10 mouse cellular contexts compared by ENCODE assay signal in the genomic region with DNA sequence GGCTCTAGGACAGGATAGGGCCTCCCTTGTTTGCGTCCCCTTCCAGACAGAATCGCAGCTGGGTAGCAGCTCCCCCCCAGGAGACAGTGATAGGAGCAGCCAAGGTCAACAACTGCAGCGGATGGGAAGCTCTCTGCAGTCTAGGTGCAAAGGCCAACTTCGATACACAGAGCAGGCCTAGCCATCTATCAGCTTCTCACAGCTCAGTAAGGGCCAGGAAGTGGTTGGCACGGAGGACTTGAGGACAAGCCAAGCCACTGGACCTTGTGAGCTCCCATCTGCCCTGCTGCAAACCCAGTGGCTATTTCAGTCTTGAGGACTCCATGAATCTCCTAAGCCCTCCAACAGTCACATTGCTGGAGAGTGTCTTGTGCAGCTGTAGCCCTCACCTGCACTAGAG. TPM values are rescaled to one million over a fixed set of nuclear protein-coding genes. Genes with fewer than 3 reads are reported as not detected.
DNase-seq lines count a peak whose midpoint lies in the region; ATAC-seq and TF ChIP-seq lines count a peak whose summit lies in the region.
"Had no signal": no experiment of that assay in that cellular context is flagged by ENCODE, and none has a peak within 500 bp of the region (broad histone marks: within the 10 kb centered on the region; RNA-seq: fewer than 3 reads in every experiment).

No protein-coding gene starts in this region.

- H3K4me2 ChIP-seq in CH12.LX (ENCODE audit: insufficient read depth, low read depth, poor library complexity, severe bottlenecking): no peak overlapping the region
- H3K4me2 ChIP-seq: intestine, embryonic 15.5 days had no signal

- TF ChIP-seq CTCF in gastrocnemius, adult 2 months (IDR thresholded peaks at IDR 0.05): no peak
- TF ChIP-seq CTCF in CH12.LX (conservative IDR thresholded peaks at IDR 0.05 in 1 of 2, IDR thresholded peaks at IDR 0.05 in 1 of 2; ENCODE audit: low read depth in 2 of 2, low read length in 2 of 2): no peak

- peak overlapping the region; percentile 60 for H3K27ac ChIP-seq in gastrocnemius, adult 2 months
- no peak overlapping the region for H3K27ac ChIP-seq in CH12.LX (ENCODE audit: insufficient read depth, low read depth)
- H3K27ac ChIP-seq: intestine, embryonic 15.5 days had no signal

- no peak for TF ChIP-seq POLR2A in CH12.LX (IDR thresholded peaks at IDR 0.05; ENCODE audit: low read depth, low read length)

- no peak for ATAC-seq in CD4-positive, CD25-positive, alpha-beta regulatory T cell, adult 4 months
- ATAC-seq: intestine, embryonic 15.5 days had no signal

- in situ Hi-C loops in CH12.LX (cut with MboI; ENCODE audit: low pct_ligation_motif_present, low pct_unique_long_range_greater_than_20kb, low sequenced_read_pairs): no loop called here

- H3K79me2 ChIP-seq in CH12.LX (replicated peaks; ENCODE audit: control insufficient read depth, extremely low read depth, insufficient read depth, poor library complexity, severe bottlenecking): no peaks in the 10 kb centered on the region

- no peaks in the 10 kb centered on the region for H3K27me3 ChIP-seq in CH12.LX (replicated peaks)
- H3K27me3 ChIP-seq: intestine, embryonic 15.5 days had no signal

- no peaks in the 10 kb centered on the region for H3K9me3 ChIP-seq in CH12.LX (replicated peaks; ENCODE audit: low read length)
- H3K9me3 ChIP-seq: intestine, embryonic 15.5 days had no signal

- peaks cover 0 to 8% of the 10 kb centered on the region in 2 experiments; a peak in 1 of 4 replicates for H3K4me1 ChIP-seq in CH12.LX (ENCODE audit: control insufficient read depth in 1 of 2, insufficient read depth in 2 of 2)
- H3K4me1 ChIP-seq: intestine, embryonic 15.5 days had no signal

- peak; percentile 63 for DNase-seq in gastrocnemius, adult 2 months
- DNase-seq in gastrocnemius, postnatal 4 days (ENCODE audit: low spot score in 2 of 2): no peak
- no peak for DNase-seq in CH12.LX (ENCODE audit: extremely low read depth)
- DNase-seq in heart, adult 8-10 months (ENCODE audit: low spot score): peak; percentile 51
- DNase-seq in kidney, postnatal 25 days: peak; percentile 68 to 87
- no peak for DNase-seq in left cerebral cortex, adult 8-10 months (ENCODE audit: low spot score in 2 of 2)
- no peak for DNase-seq in right cerebral cortex, postnatal 25 days
- DNase-seq: adrenal gland, adult 2 months had no signal

- no peak for TF ChIP-seq RAD21 in CH12.LX (IDR thresholded peaks at IDR 0.05; ENCODE audit: low read depth, low read length)

- TF ChIP-seq EP300 in CH12.LX (IDR thresholded peaks at IDR 0.05; ENCODE audit: low read length): no peak

- H3K4me3 ChIP-seq in gastrocnemius, adult 2 months: no peak overlapping the region
- no peak overlapping the region for H3K4me3 ChIP-seq in CH12.LX (replicated peaks in 1 of 3; ENCODE audit: low read depth in 2 of 3, low read length in 2 of 3, poor library complexity in 1 of 3)
- H3K4me3 ChIP-seq: intestine, embryonic 15.5 days had no signal

- dilution Hi-C loops in CH12.LX (cut with MboI; ENCODE audit: extremely low pct_ligation_motif_present, extremely low pct_unique_long_range_greater_than_20kb, low sequenced_read_pairs): no loop called here

- no peak overlapping the region for H3K9ac ChIP-seq in CH12.LX (ENCODE audit: insufficient read depth, low read depth)
- H3K9ac ChIP-seq: intestine, embryonic 15.5 days had no signal

- intact Hi-C loops in gastrocnemius, adult 2 months (cut with DNase I): loop anchor here (10.0 kb wide), 1 partner anchor 375 kb away; the partner anchor contains the start of gene Ubac1

- peaks cover 75 to 87% of the 10 kb centered on the region in 2 experiments for H3K36me3 ChIP-seq in CH12.LX (replicated peaks in 1 of 2; ENCODE audit: control insufficient read depth in 1 of 2, insufficient read depth in 1 of 2, low read length in 1 of 2)

TF ChIP-seq in CH12.LX, 34 proteins besides CTCF, POLR2A, EP300 and RAD21:
- 0 out of 2 replicates have a peak, but pooled peaks have one; percentile 30 for TF ChIP-seq POLR2AphosphoS2 (IDR thresholded peaks at IDR 0.05; ENCODE audit: low read depth, low read length)
- no peak for TF ChIP-seq MEF2A (IDR thresholded peaks at IDR 0.05; ENCODE audit: borderline replicate concordance, low read depth, low read length)
TF ChIP-seq in CH12.LX: peak in this region for 1.

RNA-seq across cellular contexts. Expression of gene Inpp5e, which starts 9.4 kb away (rescaled TPM):
- total RNA-seq in gastrocnemius, adult 2 months (2021): 1 to 10 TPM; 7.9 to 9.3 TPM
- 10 to 100 TPM; 12.5 to 13.2 TPM for total RNA-seq in gastrocnemius, postnatal 4 days (2021)
- total RNA-seq in CH12.LX (2012; rRNA removed): 9.6 and 12.1 TPM in 2 replicates
- total RNA-seq in CH12.LX (2014; rRNA removed): 4.8 and 5.2 TPM in 2 replicates
- 10.2 and 13.4 TPM in 2 replicates for polyA plus RNA-seq in CH12.LX (2012; ENCODE audit: insufficient read length, low read depth)
- 10 to 100 TPM; 14.9 to 19.2 (median 15.8) TPM for total RNA-seq in heart, adult 8-10 months (2022)
- total RNA-seq in left cerebral cortex, adult 8-10 months (2022): 10 to 100 TPM; 23.8 to 29.1 (median 25.7) TPM
- 10 to 100 TPM in 1 of 2 experiments, 1 to 10 TPM in 1; 9.7 to 17.9 TPM for polyA plus RNA-seq in CD4-positive, CD25-positive, alpha-beta regulatory T cell, adult 4 months (2017; shearing (Covaris generic))

RNA-seq across cellular contexts. Expression of gene Pmpca, which starts 10.5 kb away (rescaled TPM):
- total RNA-seq in gastrocnemius, adult 2 months (2021): 100 to 1,000 TPM; 133 to 141 TPM
- total RNA-seq in gastrocnemius, postnatal 4 days (2021): 100 to 1,000 TPM; 123 to 124 TPM
- total RNA-seq in CH12.LX (2012; rRNA removed): 79.5 and 91.2 TPM in 2 replicates
- 73.3 and 74.7 TPM in 2 replicates for total RNA-seq in CH12.LX (2014; rRNA removed)
- polyA plus RNA-seq in CH12.LX (2012; ENCODE audit: insufficient read length, low read depth): 143 and 176 TPM in 2 replicates
- total RNA-seq in heart, adult 8-10 months (2022): 100 to 1,000 TPM; 137 to 173 (median 153) TPM
- 10 to 100 TPM; 90.0 to 96.3 (median 92.2) TPM for total RNA-seq in left cerebral cortex, adult 8-10 months (2022)
- 100 to 1,000 TPM in 1 of 2 experiments, 10 to 100 TPM in 1; 84.7 to 128 TPM for polyA plus RNA-seq in CD4-positive, CD25-positive, alpha-beta regulatory T cell, adult 4 months (2017; shearing (Covaris generic))

RNA-seq across cellular contexts. Expression of gene Entr1, which starts 10.5 kb away (rescaled TPM):
- total RNA-seq in gastrocnemius, adult 2 months (2021): 10 to 100 TPM; 25.2 to 33.1 TPM
- total RNA-seq in gastrocnemius, postnatal 4 days (2021): 10 to 100 TPM; 42.7 to 50.2 TPM
- total RNA-seq in CH12.LX (2012; rRNA removed): 41.9 and 56.9 TPM in 2 replicates
- 53.8 and 62.3 TPM in 2 replicates for total RNA-seq in CH12.LX (2014; rRNA removed)
- 51.9 and 57.3 TPM in 2 replicates for polyA plus RNA-seq in CH12.LX (2012; ENCODE audit: insufficient read length, low read depth)
- 10 to 100 TPM; 38.1 to 49.7 (median 44.6) TPM for total RNA-seq in heart, adult 8-10 months (2022)
- 100 to 1,000 TPM; 130 to 136 (median 133) TPM for total RNA-seq in left cerebral cortex, adult 8-10 months (2022)
- polyA plus RNA-seq in CD4-positive, CD25-positive, alpha-beta regulatory T cell, adult 4 months (2017; shearing (Covaris generic)): 10 to 100 TPM; 38.2 to 38.9 TPM

RNA-seq across cellular contexts. Expression of gene Snapc4, which starts 19.2 kb away (rescaled TPM):
- 1 to 10 TPM; 7.5 to 8.6 TPM for total RNA-seq in gastrocnemius, adult 2 months (2021)
- 10 to 100 TPM; 20.6 to 22.2 TPM for total RNA-seq in gastrocnemius, postnatal 4 days (2021)
- total RNA-seq in CH12.LX (2012; rRNA removed): 42.7 and 53.3 TPM in 2 replicates
- total RNA-seq in CH12.LX (2014; rRNA removed): 15.3 and 18.0 TPM in 2 replicates
- polyA plus RNA-seq in CH12.LX (2012; ENCODE audit: insufficient read length, low read depth): 47.1 and 48.0 TPM in 2 replicates
- 10 to 100 TPM in 2 of 4 experiments, 1 to 10 TPM in 2; 6.4 to 13.1 (median 8.6) TPM for total RNA-seq in heart, adult 8-10 months (2022)
- total RNA-seq in left cerebral cortex, adult 8-10 months (2022): 10 to 100 TPM; 52.6 to 88.3 (median 75.3) TPM
- 10 to 100 TPM; 25.6 to 56.4 TPM for polyA plus RNA-seq in CD4-positive, CD25-positive, alpha-beta regulatory T cell, adult 4 months (2017; shearing (Covaris generic))

RNA-seq across cellular contexts. Expression of gene Card9, which starts 38.9 kb away (rescaled TPM):
- 1 to 10 TPM; 1.1 to 1.2 TPM for total RNA-seq in gastrocnemius, adult 2 months (2021)
- 1 to 10 TPM; 1.6 to 1.8 TPM for total RNA-seq in gastrocnemius, postnatal 4 days (2021)
- total RNA-seq in CH12.LX (2012; rRNA removed) (0.42 and 0.59 TPM in 2 replicates), CH12.LX (2014; rRNA removed) (0.15 and 0.32 TPM in 2 replicates)
- 0.38 and 0.44 TPM in 2 replicates for polyA plus RNA-seq in CH12.LX (2012; ENCODE audit: insufficient read length, low read depth)
- total RNA-seq in heart, adult 8-10 months (2022): 1 to 10 TPM in 3 of 4 experiments, under 1 TPM in 1; 0.54 to 2.2 (median 1.7) TPM
- total RNA-seq in left cerebral cortex, adult 8-10 months (2022): 1 to 10 TPM; 1.6 to 3.9 (median 3.0) TPM
- polyA plus RNA-seq in CD4-positive, CD25-positive, alpha-beta regulatory T cell, adult 4 months (2017; shearing (Covaris generic)): under 1 TPM; 0.65 to 0.85 TPM

Comparison
In these comparisons a context has a peak if more than half of its experiments do, and no peak if none do; other contexts are left out.
1. DNase-seq: peak in gastrocnemius, adult 2 months (single experiment), heart, adult 8-10 months (single experiment) and kidney, postnatal 25 days (2 of 2); none in gastrocnemius, postnatal 4 days (0 of 2), CH12.LX (single experiment), left cerebral cortex, adult 8-10 months (0 of 2) and right cerebral cortex, postnatal 25 days (single experiment).